Mouse (Mus musculus) liver, embryonic 11.5 days (tissue): Measurements from ENCODE around the gene Tcf19. TPM values are rescaled to one million over a fixed set of nuclear protein-coding genes. Genes with fewer than 3 reads are reported as not detected.
"Not testable (repeated sequence)": the region's sequence is repeated elsewhere in the genome, so short reads cannot be mapped to it uniquely, and the experiment has no call there.

Experiments used
- ATAC-seq: fragments of 200-750 bp; cut with Nextera tagmentation; replicated peaks from 2 replicates; pipeline ENCODE4 v1.8.0; 2017; ENCODE audit warnings: moderate number of reproducible peaks, mild to moderate bottlenecking, moderate TSS enrichment, moderate library complexity; ENCODE audit not compliant: low FRiP score
- DNase-seq: peaks from one replicate; pipeline ENCODE4 v3.0.0-alpha.2; 2017; ENCODE audit warnings: low spot score
- H3K27ac ChIP-seq: fragments of 300-500 bp; sonication (generic); 2 replicates; pipeline ENCODE4 v1.5.1; 2014; ENCODE audit warnings: mild to moderate bottlenecking, low read depth, low read length, control low read depth
- H3K27me3 ChIP-seq: fragments of 300-500 bp; sonication (generic); replicated peaks from 2 replicates; pipeline ENCODE4 v1.6.1; 2014; ENCODE audit warnings: low read length, mixed read lengths; ENCODE audit not compliant: control insufficient read depth, insufficient read depth
- H3K36me3 ChIP-seq: fragments of 300-500 bp; sonication (generic); 2 replicates; pipeline ENCODE4 v1.6.1; 2014; ENCODE audit warnings: mild to moderate bottlenecking, low read length, moderate library complexity, mixed read lengths; ENCODE audit not compliant: control insufficient read depth, insufficient read depth
- H3K4me1 ChIP-seq: fragments of 300-500 bp; sonication (generic); replicated peaks from 2 replicates; pipeline ENCODE4 v1.6.1; 2014; ENCODE audit warnings: low read length, mixed read lengths; ENCODE audit not compliant: control insufficient read depth, insufficient read depth
- H3K4me2 ChIP-seq: fragments of 300-500 bp; sonication (generic); 2 replicates; pipeline ENCODE4 v1.6.1; 2014; ENCODE audit warnings: mild to moderate bottlenecking, control low read depth, moderate library complexity
- H3K4me3 ChIP-seq: fragments of 300-500 bp; sonication (generic); 2 replicates; pipeline ENCODE4 v1.5.1; 2014; ENCODE audit warnings: low read depth, low read length, control low read depth
- H3K9ac ChIP-seq: fragments of 300-500 bp; sonication (generic); 2 replicates; pipeline ENCODE4 v1.6.1; 2014; ENCODE audit warnings: low read depth, low read length, control low read depth
- H3K9me3 ChIP-seq: fragments of 300-500 bp; sonication (generic); 2 replicates; pipeline ENCODE4 v1.6.1; 2016; ENCODE audit warnings: low read length, inconsistent platforms, mixed read lengths; ENCODE audit not compliant: control insufficient read depth
- whole genome bisulfite sequencing: fragments of 180-500 bp; shearing (Covaris S2); extraction: QIAGEN DNeasy Blood & Tissue Kit; methylation state at CpG from one replicate; pipeline ENCODE4 v1.1.7; 2014; 5-methylcytosine and 5-hydroxymethylcytosine counted together
- polyA plus RNA-seq: library from polyadenylated mRNA; unstranded; fragments of >200 nt; fragmentation: Nextera tagmentation; extraction: Ambion mirVana; gene quantifications from 2 replicates; pipeline ENCODE4 v1.2.1, GENCODE M21; 2014

The Tcf19 gene
- polyA plus RNA-seq, 1 experiment from 2014 or later = 41.2 TPM

- Histone ChIP-seq H3K27me3 (no peaks in the 10 kb centered on the region), H3K36me3 (no peaks in the 10 kb centered on the region), H3K27ac (peak overlapping the region; percentile 43), H3K9ac (no peak overlapping the region), H3K9me3 (no peaks in the 10 kb centered on the region), H3K4me2 (no peak overlapping the region), H3K4me3 (no peak overlapping the region), H3K4me1 (no peaks in the 10 kb centered on the region)
- DNase-seq (no peak), ATAC-seq (no peak)
- WGBS = 39% methylated on average over 4 of the region's 4 CpGs
Observed at GRCm38 (mm10) chr17:35485702-35486101, 30.9 kb downstream of the Tcf19 start.

- no peaks in the 10 kb centered on the region for H3K9me3 ChIP-seq
- ATAC-seq (no peak), DNase-seq (no peak)
- no peak overlapping the region for H3K9ac ChIP-seq
- H3K4me2 ChIP-seq = no peak overlapping the region
- no peaks in the 10 kb centered on the region for H3K27me3 ChIP-seq
- no peak overlapping the region for H3K4me3 ChIP-seq
- no peaks in the 10 kb centered on the region for H3K4me1 ChIP-seq
- WGBS = 1% methylated on average over 9 of the region's 9 CpGs
- H3K27ac ChIP-seq = no peak overlapping the region
- no peaks in the 10 kb centered on the region for H3K36me3 ChIP-seq
Observed at GRCm38 (mm10) chr17:35484066-35484465, 32.6 kb downstream of the Tcf19 start.

- DNase-seq (peak; percentile 47), ATAC-seq (peak; percentile 47; the same call in 1 of the 2 replicates)
- H3K27me3 ChIP-seq = peaks cover 29% of the 10 kb centered on the region
- no peaks in the 10 kb centered on the region for H3K36me3 ChIP-seq
- no peaks in the 10 kb centered on the region for H3K9me3 ChIP-seq
- peak within 1 kb of the TSS; percentile 70; the same call in 1 of the 2 replicates for H3K27ac ChIP-seq
- H3K9ac ChIP-seq = peak within 1 kb of the TSS; percentile 53
- WGBS = 3% methylated on average over 71 of the region's 80 CpGs
- H3K4me1 ChIP-seq = no peaks in the 10 kb centered on the region; the same call in 1 of the 2 replicates
- peak within 1 kb of the TSS; percentile 47 for H3K4me3 ChIP-seq
- peak within 1 kb of the TSS; percentile 59 for H3K4me2 ChIP-seq
Observed at GRCm38 (mm10) chr17:35469842-35470751, 46.5 kb downstream of the Tcf19 start, which contains the start of gene H2-Q10. H2-Q10 (plus strand) TSS chr17:35470089.

GRCm38 (mm10) chr17:35468936-35469335 is 47.7 kb downstream of the Tcf19 start:
- H3K27ac ChIP-seq, H3K4me2 ChIP-seq, DNase-seq, H3K36me3 ChIP-seq, H3K9ac ChIP-seq, H3K9me3 ChIP-seq, H3K4me3 ChIP-seq, ATAC-seq, H3K4me1 ChIP-seq: not testable (repeated sequence)
- H3K27me3 ChIP-seq = peaks cover 29% of the 10 kb centered on the region
- 40% methylated on average over 3 of the region's 3 CpGs for WGBS

- not testable (repeated sequence) for H3K27ac ChIP-seq, H3K4me3 ChIP-seq, H3K4me1 ChIP-seq, ATAC-seq, H3K4me2 ChIP-seq, H3K9ac ChIP-seq, H3K9me3 ChIP-seq, H3K36me3 ChIP-seq
- peak; percentile 35 for DNase-seq
- peaks cover 23% of the 10 kb centered on the region for H3K27me3 ChIP-seq
- WGBS = 6% methylated on average over 8 of the region's 8 CpGs
Observed at GRCm38 (mm10) chr17:35465651-35466050, 51.0 kb downstream of the Tcf19 start.

Other genes starting within 250 kb of the Tcf19 start
- 0.40 and 0.60 TPM in 2 replicates for gene H2-Q1, start 196.4 kb downstream of the Tcf19 start, polyA plus RNA-seq
- gene H2-Q2, start 174.6 kb downstream of the Tcf19 start, polyA plus RNA-seq = 1.6 and 2.1 TPM in 2 replicates
- 1.8 and 2.0 TPM in 2 replicates for gene H2-Q4, start 137.2 kb downstream of the Tcf19 start, polyA plus RNA-seq
- 15.2 and 16.4 TPM in 2 replicates for gene H2-Q6, start 92.0 kb downstream of the Tcf19 start, polyA plus RNA-seq
- gene H2-Q7, start 77.7 kb downstream of the Tcf19 start, polyA plus RNA-seq = 29.9 and 30.8 TPM in 2 replicates
- 72.3 and 73.7 TPM in 2 replicates for gene H2-Q10, start 46.7 kb downstream of the Tcf19 start, polyA plus RNA-seq
- not detected in 2 replicates for gene Pou5f1, start 10.8 kb downstream of the Tcf19 start, polyA plus RNA-seq
- gene Cchcr1, start 276 bp upstream of the Tcf19 start, polyA plus RNA-seq = 13.4 and 14.2 TPM in 2 replicates
- gene Psors1c2, start 16.4 kb upstream of the Tcf19 start, polyA plus RNA-seq = 0.69 TPM in 1 of 2 replicates, not detected in the other
- gene Cdsn, start 35.3 kb upstream of the Tcf19 start, polyA plus RNA-seq = 0.17 TPM in 1 of 2 replicates, not detected in the other
- gene 2300002M23Rik, start 50.6 kb upstream of the Tcf19 start, polyA plus RNA-seq = not detected in 2 replicates
- 0.32 TPM in 1 of 2 replicates, not detected in the other for gene Sfta2, start 84.7 kb upstream of the Tcf19 start, polyA plus RNA-seq
- gene Gm9573, start 109.8 kb upstream of the Tcf19 start, polyA plus RNA-seq = not detected in 2 replicates
- gene Mucl3, start 126.9 kb upstream of the Tcf19 start, polyA plus RNA-seq = 0.09 and 0.18 TPM in 2 replicates
- gene Vars2, start 150.8 kb upstream of the Tcf19 start, polyA plus RNA-seq = 18.8 and 20.6 TPM in 2 replicates
- 55.3 and 58.6 TPM in 2 replicates for gene Gtf2h4, start 156.9 kb upstream of the Tcf19 start, polyA plus RNA-seq
- 13.2 and 15.9 TPM in 2 replicates for gene Ddr1, start 187.8 kb upstream of the Tcf19 start, polyA plus RNA-seq